Mouse (Mus musculus) heart, embryonic 14.5 days (tissue): Measurements from ENCODE around the gene Tchhl1. TPM values are rescaled to one million over a fixed set of nuclear protein-coding genes. Genes with fewer than 3 reads are reported as not detected.
A peak's percentile ranks its signal among the peaks of the same experiment; 100 is the strongest.

ENCODE experiments used
- ATAC-seq: fragments of 200-750 bp; cut with Nextera tagmentation; 2 replicates; pipeline ENCODE4 v1.8.0; 2017; ENCODE audit warnings: low read depth, moderate TSS enrichment; ENCODE audit not compliant: insufficient number of reproducible peaks, insufficient read depth, low FRiP score
- H3K27ac ChIP-seq, 2 experiments: fragments of 200-500 bp in 1 of 2; fragments of 300-500 bp in 1 of 2; sonication (generic) in 1 of 2; replicated peaks in 1 of 2; 2 replicates each; pipeline ENCODE4 v1.5.1; 2012 to 2014; ENCODE audit warnings: low read depth in 2 of 2, low read length in 2 of 2, control low read depth in 1 of 2, mild to moderate bottlenecking in 1 of 2, mixed read lengths in 1 of 2; ENCODE audit not compliant: control insufficient read depth in 1 of 2, insufficient read depth in 1 of 2
- H3K27me3 ChIP-seq: fragments of 300-500 bp; sonication (generic); 2 replicates; pipeline ENCODE4 v1.6.1; 2014; ENCODE audit warnings: mild to moderate bottlenecking, low read length, control low read depth; ENCODE audit not compliant: control insufficient read depth, insufficient read depth
- H3K36me3 ChIP-seq: fragments of 300-500 bp; sonication (generic); 2 replicates; pipeline ENCODE4 v1.6.1; 2014; ENCODE audit warnings: mild to moderate bottlenecking, control low read depth, low read length, mixed read lengths; ENCODE audit not compliant: control insufficient read depth, insufficient read depth
- H3K4me1 ChIP-seq, 2 experiments: fragments of 200-500 bp in 1 of 2; fragments of 300-500 bp in 1 of 2; sonication (generic) in 1 of 2; 2 replicates each; pipeline ENCODE4 v1.6.1; 2012 to 2014; ENCODE audit warnings: low read length in 2 of 2, control low read depth in 1 of 2, mixed read lengths in 1 of 2; ENCODE audit not compliant: control insufficient read depth in 2 of 2, insufficient read depth in 2 of 2
- H3K4me2 ChIP-seq: fragments of 300-500 bp; sonication (generic); 2 replicates; pipeline ENCODE4 v1.6.1; 2014; ENCODE audit warnings: mild to moderate bottlenecking, low read length
- H3K4me3 ChIP-seq, 2 experiments: fragments of 200-500 bp in 1 of 2; fragments of 300-500 bp in 1 of 2; sonication (generic) in 1 of 2; 2 replicates each; pipeline ENCODE4 v1.5.1; 2012 to 2014; ENCODE audit warnings: low read length in 2 of 2, mild to moderate bottlenecking in 2 of 2, control low read depth in 1 of 2, low read depth in 1 of 2, moderate library complexity in 1 of 2; ENCODE audit not compliant: control insufficient read depth in 1 of 2, insufficient read depth in 1 of 2
- H3K9ac ChIP-seq: fragments of 300-500 bp; sonication (generic); 2 replicates; pipeline ENCODE4 v1.6.1; 2014; ENCODE audit warnings: mild to moderate bottlenecking, low read length
- H3K9me3 ChIP-seq: fragments of 300-500 bp; sonication (generic); 2 replicates; pipeline ENCODE4 v1.6.1; 2016; ENCODE audit warnings: low read length, control low read depth; ENCODE audit not compliant: control insufficient read depth
- WGBS: fragments of 180-500 bp; shearing (Covaris S2); extraction: QIAGEN DNeasy Blood & Tissue Kit; methylation state at CpG from one replicate; pipeline ENCODE4 v1.1.7; 2014; 5-methylcytosine and 5-hydroxymethylcytosine counted together
- polyA plus RNA-seq: library from polyadenylated mRNA; unstranded; fragments of >200 nt; fragmentation: Nextera tagmentation; extraction: Ambion mirVana; gene quantifications from 2 replicates; pipeline ENCODE4 v1.2.1, GENCODE M21; 2014

Gene Tchhl1
- polyA plus RNA-seq, 1 experiment from 2014 or later, result not detected

- no peak for ATAC-seq
- no peaks in the 10 kb centered on the region for H3K9me3 ChIP-seq
- peak overlapping the region; percentile 44 for H3K4me2 ChIP-seq
- no peaks in the 10 kb centered on the region for H3K36me3 ChIP-seq
- H3K4me1 ChIP-seq, result no peaks in the 10 kb centered on the region; a peak in 1 of 4 replicates
- H3K27me3 ChIP-seq, result no peaks in the 10 kb centered on the region
- no peak overlapping the region for H3K9ac ChIP-seq
- no peak overlapping the region for H3K27ac ChIP-seq
- WGBS, result 34% methylated on average over 30 of the region's 30 CpGs
- no peak overlapping the region for H3K4me3 ChIP-seq
These were observed 37.7 kb downstream of the Tchhl1 start for GRCm38 (mm10) chr3:93505960-93506863.

GRCm38 (mm10) chr3:93506881-93507325 is 38.3 kb downstream of the Tchhl1 start:
- no peak for ATAC-seq
- no peak overlapping the region for H3K27ac ChIP-seq
- H3K4me3 ChIP-seq, result no peak overlapping the region
- 68% methylated on average over 5 of the region's 5 CpGs for WGBS
- no peak overlapping the region; the same call in 1 of the 2 replicates for H3K4me2 ChIP-seq
- no peaks in the 10 kb centered on the region for H3K27me3 ChIP-seq
- H3K36me3 ChIP-seq, result no peaks in the 10 kb centered on the region
- H3K4me1 ChIP-seq, result no peaks in the 10 kb centered on the region; a peak in 1 of 4 replicates
- H3K9me3 ChIP-seq, result no peaks in the 10 kb centered on the region
- no peak overlapping the region for H3K9ac ChIP-seq

GRCm38 (mm10) chr3:93509301-93509700 is 40.7 kb downstream of the Tchhl1 start:
- ATAC-seq, result no peak
- H3K36me3 ChIP-seq, result no peaks in the 10 kb centered on the region

GRCm38 (mm10) chr3:93511036-93511435 is 42.5 kb downstream of the Tchhl1 start:
- no peak overlapping the region for H3K4me2 ChIP-seq
- H3K27me3 ChIP-seq, result no peaks in the 10 kb centered on the region
- WGBS, result 68% methylated on average over 1 of the region's 1 CpGs
- H3K4me1 ChIP-seq, result no peaks in the 10 kb centered on the region; a peak in 1 of 4 replicates
- H3K9ac ChIP-seq, result no peak overlapping the region
- no peaks in the 10 kb centered on the region for H3K36me3 ChIP-seq
- H3K9me3 ChIP-seq, result no peaks in the 10 kb centered on the region
- H3K4me3 ChIP-seq, result no peak overlapping the region
- H3K27ac ChIP-seq, result no peak overlapping the region
- ATAC-seq, result no peak

More at GRCm38 (mm10) chr3:93509301-93509700, 40.7 kb downstream of the Tchhl1 start:
- 41% methylated on average over 1 of the region's 1 CpGs for WGBS
- Histone ChIP-seq H3K27ac (no peak overlapping the region), H3K27me3 (no peaks in the 10 kb centered on the region), H3K9me3 (no peaks in the 10 kb centered on the region), H3K4me1 (no peaks in the 10 kb centered on the region; a peak in 1 of 4 replicates), H3K4me2 (no peak overlapping the region), H3K9ac (no peak overlapping the region), H3K4me3 (no peak overlapping the region)

GRCm38 (mm10) chr3:93511801-93512200 is 43.2 kb downstream of the Tchhl1 start:
- Histone ChIP-seq H3K4me3 (no peak overlapping the region), H3K4me2 (no peak overlapping the region), H3K9me3 (no peaks in the 10 kb centered on the region), H3K9ac (no peak overlapping the region), H3K36me3 (no peaks in the 10 kb centered on the region), H3K4me1 (no peaks in the 10 kb centered on the region), H3K27me3 (no peaks in the 10 kb centered on the region), H3K27ac (no peak overlapping the region)
- WGBS, result 90% methylated on average over 1 of the region's 1 CpGs
- ATAC-seq, result no peak

- Histone ChIP-seq H3K9me3 (no peaks in the 10 kb centered on the region), H3K36me3 (no peaks in the 10 kb centered on the region), H3K9ac (no peak overlapping the region), H3K27ac (no peak overlapping the region), H3K27me3 (no peaks in the 10 kb centered on the region), H3K4me2 (no peak overlapping the region), H3K4me3 (no peak overlapping the region), H3K4me1 (no peaks in the 10 kb centered on the region)
- 79% methylated on average over 7 of the region's 7 CpGs for WGBS
- ATAC-seq, result no peak
These were observed 44.0 kb downstream of the Tchhl1 start for GRCm38 (mm10) chr3:93512386-93513101.

GRCm38 (mm10) chr3:93514628-93515027 is 46.1 kb downstream of the Tchhl1 start:
- Histone ChIP-seq H3K9me3 (no peaks in the 10 kb centered on the region), H3K4me1 (no peaks in the 10 kb centered on the region), H3K4me3 (no peak overlapping the region), H3K9ac (no peak overlapping the region), H3K27me3 (no peaks in the 10 kb centered on the region), H3K4me2 (no peak overlapping the region), H3K36me3 (no peaks in the 10 kb centered on the region), H3K27ac (no peak overlapping the region)
- ATAC-seq, result no peak
- 86% methylated on average over 3 of the region's 3 CpGs for WGBS
